Mouse (Mus musculus): ENCODE measurements at regions not wholly inside any gene's neighbourhood (a gene's known extent, or its start where the extent isn't known, plus 50 kb on each side); places are given as distances from the start of the nearest gene placed in this dataset.

DNA sequence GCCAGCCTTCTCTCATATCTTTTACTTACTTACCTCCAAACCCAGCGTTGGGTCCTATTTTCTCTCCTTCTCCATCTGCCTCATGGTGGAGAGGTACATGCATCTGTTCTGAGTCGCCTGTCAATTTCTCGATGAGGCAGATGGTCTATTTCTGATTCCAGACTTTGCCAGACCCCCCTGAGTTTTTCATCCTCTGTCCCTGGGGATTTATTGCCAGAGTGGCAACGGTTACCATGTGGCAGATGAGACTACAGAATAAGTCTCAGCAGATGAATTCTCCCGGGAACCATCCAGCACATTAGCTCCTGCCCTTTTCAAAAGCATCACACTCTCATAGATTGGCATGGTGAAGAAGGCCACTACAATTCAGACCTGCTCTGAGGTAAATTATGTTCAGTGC lies 819.7 kb upstream of the Acvr2a start:
- ATAC-seq = no peak

DNA sequence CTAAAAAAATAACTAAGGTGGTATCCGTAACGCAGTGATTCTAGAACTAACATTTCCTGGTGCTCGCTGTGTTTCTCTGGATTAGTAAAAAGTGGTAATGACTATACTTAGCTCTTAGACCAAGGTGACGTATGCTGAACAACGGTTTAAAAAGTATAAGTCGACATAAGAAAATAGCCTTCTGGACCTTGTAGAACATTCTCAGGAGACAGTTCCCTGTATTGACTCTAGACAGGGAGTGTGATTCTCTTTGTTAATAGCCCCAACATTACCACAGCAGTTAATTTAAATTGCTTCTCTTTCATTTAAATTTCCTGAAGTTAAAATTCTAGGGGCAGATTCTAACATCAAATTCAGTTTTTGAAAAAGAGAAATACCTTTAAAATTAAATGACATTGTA lies 812.7 kb upstream of the Acvr2a start:
- Histone ChIP-seq H3K36me3 (no peaks in the 10 kb centered on the region), H3K9me3 (no peaks in the 10 kb centered on the region), H3K4me2 (replicated peaks) (no peak overlapping the region), H3K4me1 (replicated peaks) (no peaks in the 10 kb centered on the region), H3K27ac (no peak overlapping the region), H3K9ac (replicated peaks) (no peak overlapping the region), H3K27me3 (no peaks in the 10 kb centered on the region), H3K4me3 (replicated peaks) (no peak overlapping the region)
- 90% methylated on average over 6 of the region's 6 CpGs for WGBS
- no peak for ATAC-seq

More for the DNA sequence above, 819.7 kb upstream of the Acvr2a start:
- Histone ChIP-seq H3K27me3 (no peaks in the 10 kb centered on the region), H3K9ac (replicated peaks) (no peak overlapping the region), H3K36me3 (no peaks in the 10 kb centered on the region), H3K27ac (no peak overlapping the region), H3K4me1 (replicated peaks) (no peaks in the 10 kb centered on the region), H3K4me3 (replicated peaks) (no peak overlapping the region), H3K9me3 (no peaks in the 10 kb centered on the region), H3K4me2 (replicated peaks) (no peak overlapping the region)
- WGBS = 75% methylated on average over 5 of the region's 5 CpGs

DNA sequence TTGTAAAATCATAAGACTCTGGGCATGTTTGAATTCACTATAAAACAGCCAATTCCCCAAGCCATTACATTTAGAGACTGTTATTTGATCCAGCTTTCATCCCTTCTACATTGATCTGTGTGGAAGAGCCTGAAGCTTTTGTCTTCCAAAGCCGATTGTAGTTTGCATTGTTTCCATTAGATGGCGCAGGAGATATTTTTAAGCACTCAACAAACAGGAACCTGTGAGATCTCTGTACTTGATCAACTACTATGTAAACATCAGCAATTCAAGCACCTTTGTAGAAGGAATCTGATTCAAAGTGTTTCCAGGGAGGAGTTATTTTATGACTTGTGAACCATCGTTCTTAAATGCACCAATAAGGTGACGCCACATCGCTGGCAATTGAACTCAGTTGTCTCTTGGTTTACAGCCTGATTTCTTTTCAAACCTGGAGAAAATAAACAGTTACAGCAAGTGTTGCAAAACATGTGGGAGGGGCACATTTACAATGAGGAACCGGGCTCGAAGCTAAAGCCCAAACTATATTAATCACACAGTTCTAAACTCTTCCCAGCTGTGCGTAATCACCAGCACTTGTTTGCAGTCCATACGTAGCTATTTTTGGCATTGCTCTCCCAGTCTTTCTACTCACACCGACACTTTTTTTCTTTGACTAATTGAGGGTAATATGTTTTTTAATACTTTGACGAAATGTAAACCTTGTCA lies 812.0 kb upstream of the Acvr2a start:
- H3K9me3 ChIP-seq = no peaks in the 10 kb centered on the region
- no peaks in the 10 kb centered on the region for H3K36me3 ChIP-seq
- no peak overlapping the region for H3K4me3 ChIP-seq (replicated peaks)
- H3K4me1 ChIP-seq (replicated peaks) = no peaks in the 10 kb centered on the region
- no peak overlapping the region for H3K4me2 ChIP-seq (replicated peaks)
- H3K27me3 ChIP-seq = no peaks in the 10 kb centered on the region
- no peak overlapping the region for H3K9ac ChIP-seq (replicated peaks)
- 65% methylated on average over 11 of the region's 11 CpGs for WGBS
- peak; percentile 87 for ATAC-seq
- no peak overlapping the region for H3K27ac ChIP-seq

DNA sequence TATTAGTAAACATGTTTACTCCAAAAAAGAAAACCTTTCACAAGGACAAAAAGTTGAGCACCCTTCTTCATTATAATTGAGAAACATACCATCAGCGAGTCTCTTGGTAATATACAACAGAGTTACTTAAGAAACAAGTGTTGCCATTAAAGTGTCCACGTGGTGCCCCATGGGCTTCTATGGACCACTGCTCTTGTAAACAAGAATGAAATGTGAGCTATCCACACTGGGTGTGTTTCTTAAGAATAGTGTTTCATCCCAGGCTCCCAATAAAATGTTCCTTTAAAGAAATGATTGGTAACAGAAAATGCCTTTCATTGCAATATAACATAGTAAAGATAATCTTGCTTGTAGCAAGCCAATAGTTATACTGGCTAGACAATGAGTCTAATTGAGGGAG lies 803.6 kb upstream of the Acvr2a start:
- Histone ChIP-seq H3K27ac (no peak overlapping the region), H3K36me3 (no peaks in the 10 kb centered on the region), H3K9ac (replicated peaks) (no peak overlapping the region), H3K9me3 (no peaks in the 10 kb centered on the region), H3K4me1 (replicated peaks) (no peaks in the 10 kb centered on the region), H3K4me3 (replicated peaks) (no peak overlapping the region), H3K4me2 (replicated peaks) (no peak overlapping the region), H3K27me3 (no peaks in the 10 kb centered on the region)
- no peak for ATAC-seq
- WGBS = 85% methylated on average over 2 of the region's 2 CpGs

DNA sequence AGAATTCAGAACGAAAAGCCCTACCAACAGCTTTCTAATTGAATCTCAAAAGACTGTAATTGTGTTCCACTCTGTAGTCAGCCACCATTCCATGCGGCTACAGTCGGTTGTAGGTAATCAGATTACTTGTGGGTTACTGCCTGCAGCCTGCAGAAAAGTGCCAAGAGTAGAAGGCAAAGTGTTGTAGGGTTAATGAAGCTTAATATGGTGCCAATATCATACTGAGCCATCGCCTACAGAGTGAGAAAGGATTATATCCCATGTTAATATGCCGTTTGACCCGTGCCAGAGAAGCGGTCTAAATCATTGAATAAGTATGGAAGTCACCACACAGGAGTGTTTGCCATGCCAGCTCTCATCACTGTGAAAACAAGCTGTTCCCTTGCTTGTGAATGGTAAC lies 786.4 kb upstream of the Acvr2a start:
- H3K27ac ChIP-seq = no peak overlapping the region
- no peak overlapping the region for H3K4me3 ChIP-seq (replicated peaks)
- 67% methylated on average over 7 of the region's 7 CpGs for WGBS
- H3K9me3 ChIP-seq = no peaks in the 10 kb centered on the region
- no peak overlapping the region for H3K4me2 ChIP-seq (replicated peaks)
- H3K4me1 ChIP-seq (replicated peaks) = no peaks in the 10 kb centered on the region
- H3K9ac ChIP-seq (replicated peaks) = no peak overlapping the region
- no peaks in the 10 kb centered on the region for H3K36me3 ChIP-seq
- ATAC-seq = peak; percentile 27; the same call in 1 of the 2 replicates
- H3K27me3 ChIP-seq = no peaks in the 10 kb centered on the region

DNA sequence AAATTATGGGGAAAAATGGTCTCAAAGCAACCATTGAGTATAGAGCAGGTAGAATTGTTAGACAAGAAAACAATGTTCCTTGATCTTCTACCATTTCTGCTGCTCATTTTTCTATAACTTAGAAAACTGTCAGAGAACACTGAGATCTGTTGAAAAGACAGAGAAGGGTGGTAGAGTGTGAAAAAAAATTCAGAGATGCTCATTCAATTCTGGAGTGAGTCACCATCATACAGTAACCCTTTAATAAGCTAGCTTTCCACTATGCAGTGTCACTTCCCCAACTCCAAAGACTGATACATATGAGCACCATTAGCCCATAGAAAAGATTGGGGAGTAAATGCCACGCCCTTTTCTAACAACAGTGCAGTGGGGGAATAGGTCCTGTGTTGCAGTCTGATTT lies 752.5 kb upstream of the Acvr2a start:
- Histone ChIP-seq H3K27me3 (no peaks in the 10 kb centered on the region), H3K4me3 (replicated peaks) (no peak overlapping the region), H3K4me1 (replicated peaks) (no peaks in the 10 kb centered on the region), H3K9ac (replicated peaks) (no peak overlapping the region), H3K27ac (no peak overlapping the region), H3K36me3 (no peaks in the 10 kb centered on the region), H3K9me3 (no peaks in the 10 kb centered on the region), H3K4me2 (replicated peaks) (no peak overlapping the region)
- WGBS = 61% methylated on average over 1 of the region's 1 CpGs
- ATAC-seq = no peak

DNA sequence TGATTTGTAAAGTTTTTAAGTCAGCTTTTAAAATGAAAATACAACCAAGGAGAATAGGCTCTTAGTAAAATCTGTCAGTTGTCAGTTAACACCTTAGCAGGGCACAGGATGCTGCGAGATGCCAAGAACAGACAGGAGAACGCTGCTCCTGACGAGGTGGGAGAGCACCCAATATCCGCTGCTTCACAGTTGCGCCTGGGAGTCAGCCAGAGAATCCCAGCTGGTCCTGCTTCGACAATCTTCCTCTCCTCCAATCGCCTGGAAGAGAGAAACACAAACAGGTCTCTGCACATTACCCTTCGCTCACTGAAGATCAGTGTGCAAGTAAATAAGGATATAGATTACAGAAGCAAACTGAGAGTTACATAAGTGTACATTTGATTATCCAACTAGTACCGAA lies 750.5 kb upstream of the Acvr2a start:
- Histone ChIP-seq H3K4me3 (replicated peaks) (no peak overlapping the region), H3K36me3 (no peaks in the 10 kb centered on the region), H3K27ac (no peak overlapping the region), H3K4me1 (replicated peaks) (no peaks in the 10 kb centered on the region), H3K27me3 (no peaks in the 10 kb centered on the region), H3K9me3 (no peaks in the 10 kb centered on the region), H3K9ac (replicated peaks) (no peak overlapping the region), H3K4me2 (replicated peaks) (no peak overlapping the region)
- 78% methylated on average over 9 of the region's 9 CpGs for WGBS
- no peak for ATAC-seq

DNA sequence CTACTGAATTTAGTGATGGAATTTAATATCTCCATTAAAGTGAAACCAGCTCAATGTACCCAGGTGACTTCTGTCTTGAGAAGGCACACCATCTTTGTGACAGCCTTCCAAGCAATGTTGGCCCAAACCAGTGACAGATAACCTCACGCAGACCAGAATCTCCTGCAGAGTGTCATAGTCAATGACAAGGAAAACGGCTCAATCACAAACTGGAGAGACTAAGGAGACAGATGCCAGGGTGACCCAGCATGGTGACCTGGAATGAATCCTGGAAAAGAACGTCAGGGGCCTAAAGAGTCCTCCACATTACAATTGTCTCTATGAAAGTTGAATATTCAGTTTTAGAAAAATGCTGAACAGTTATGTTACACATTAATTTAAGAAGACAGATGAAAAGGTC lies 748.7 kb upstream of the Acvr2a start:
- no peaks in the 10 kb centered on the region for H3K9me3 ChIP-seq
- no peak overlapping the region for H3K9ac ChIP-seq (replicated peaks)
- H3K4me2 ChIP-seq (replicated peaks) = no peak overlapping the region
- 63% methylated on average over 3 of the region's 3 CpGs for WGBS
- H3K27ac ChIP-seq = no peak overlapping the region
- no peak overlapping the region for H3K4me3 ChIP-seq (replicated peaks)
- no peaks in the 10 kb centered on the region for H3K4me1 ChIP-seq (replicated peaks)
- no peaks in the 10 kb centered on the region for H3K36me3 ChIP-seq
- H3K27me3 ChIP-seq = no peaks in the 10 kb centered on the region
- no peak for ATAC-seq

DNA sequence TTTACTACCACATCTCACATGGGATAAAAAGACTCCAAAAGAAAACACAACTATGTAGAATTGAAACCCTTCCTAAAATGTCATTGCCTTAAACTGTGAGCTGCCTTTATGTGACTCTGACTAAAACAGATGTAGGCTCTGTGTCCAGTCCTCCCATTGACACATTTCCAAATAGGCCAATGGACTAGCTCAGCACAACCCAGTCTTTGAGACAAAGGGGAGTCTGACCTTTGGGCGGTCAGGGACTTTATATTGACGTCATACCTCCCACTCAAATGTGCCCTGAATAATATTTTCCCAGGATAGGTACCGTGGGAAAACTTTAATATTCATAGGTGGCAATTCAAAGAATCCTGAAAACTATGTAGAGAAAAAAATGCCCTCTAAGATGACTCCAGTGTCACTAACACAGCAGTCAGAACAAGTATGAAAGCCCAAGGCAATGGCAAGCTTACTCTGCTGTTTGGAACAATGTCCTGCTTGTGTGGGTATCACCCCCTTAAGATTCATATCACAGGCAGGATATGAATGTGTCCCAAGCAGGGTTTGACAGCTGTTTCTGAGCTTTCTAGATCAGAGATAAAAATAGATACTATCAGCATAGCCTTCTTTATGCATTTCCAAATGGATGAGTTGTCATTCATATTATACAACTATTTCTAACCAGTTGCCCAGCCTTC lies 731.6 kb upstream of the Acvr2a start:
- H3K36me3 ChIP-seq = no peaks in the 10 kb centered on the region
- peaks cover 2% of the 10 kb centered on the region; the same call in 1 of the 2 replicates for H3K4me1 ChIP-seq (replicated peaks)
- H3K4me3 ChIP-seq (replicated peaks) = no peak overlapping the region
- H3K27me3 ChIP-seq = no peaks in the 10 kb centered on the region
- no peak overlapping the region for H3K4me2 ChIP-seq (replicated peaks)
- H3K27ac ChIP-seq = no peak overlapping the region
- WGBS = 48% methylated on average over 3 of the region's 3 CpGs
- no peak for ATAC-seq
- H3K9ac ChIP-seq (replicated peaks) = no peak overlapping the region
- no peaks in the 10 kb centered on the region for H3K9me3 ChIP-seq

DNA sequence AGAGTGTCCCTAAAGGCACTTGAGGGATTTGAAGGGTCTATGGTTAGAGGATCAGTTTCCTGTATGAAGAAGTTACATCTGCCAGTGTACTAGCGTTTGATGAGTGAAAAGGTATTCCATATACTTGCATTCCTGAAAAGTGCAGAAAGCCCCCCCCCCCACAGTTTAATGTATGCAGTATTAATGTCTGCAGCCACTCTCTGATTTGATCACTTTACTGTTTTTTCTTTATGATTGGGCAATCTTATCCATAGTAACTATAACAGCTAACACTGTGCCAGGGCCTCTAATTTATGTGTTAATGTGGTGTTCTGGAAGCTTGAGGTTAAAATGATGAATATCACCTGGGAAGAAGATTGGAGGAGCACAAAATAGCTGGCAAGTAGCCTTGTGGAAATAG lies 715.6 kb upstream of the Acvr2a start:
- 78% methylated on average over 1 of the region's 1 CpGs for WGBS
- Histone ChIP-seq H3K27me3 (no peaks in the 10 kb centered on the region), H3K36me3 (no peaks in the 10 kb centered on the region), H3K27ac (no peak overlapping the region), H3K4me1 (replicated peaks) (peaks cover 19% of the 10 kb centered on the region), H3K4me2 (replicated peaks) (no peak overlapping the region), H3K9me3 (no peaks in the 10 kb centered on the region), H3K9ac (replicated peaks) (no peak overlapping the region), H3K4me3 (replicated peaks) (no peak overlapping the region)
- 0 out of 2 replicates have a peak, but pooled peaks have one; percentile 17 for ATAC-seq

DNA sequence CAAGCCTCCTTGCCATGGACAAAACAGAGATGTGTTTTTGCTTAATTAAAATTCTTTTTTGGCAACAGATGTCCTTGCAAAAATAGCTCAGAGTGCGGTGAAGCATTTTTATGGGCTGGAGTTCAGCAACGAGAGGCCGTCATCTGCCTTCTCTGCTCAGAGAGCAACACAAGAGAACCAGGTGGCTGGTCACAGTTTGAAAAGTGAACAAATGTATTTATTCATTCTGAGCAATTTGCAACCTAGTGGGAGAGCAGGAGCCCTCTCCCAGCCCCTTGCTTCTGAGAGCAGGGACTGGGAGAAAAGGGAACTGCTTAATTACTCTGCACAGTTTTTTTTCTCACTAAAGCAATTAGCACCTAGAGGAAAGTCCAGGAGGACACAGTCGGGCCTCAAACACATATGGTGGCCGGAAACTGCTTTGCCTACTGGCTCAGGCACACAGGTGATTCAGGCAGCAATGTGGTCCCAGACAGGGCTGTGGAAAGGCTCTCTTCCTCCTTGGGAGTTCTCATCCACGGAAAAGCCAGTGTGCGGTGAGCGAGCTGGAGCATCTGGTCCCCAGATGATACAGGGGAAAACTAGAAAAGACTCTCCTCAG lies 714.9 kb upstream of the Acvr2a start:
- Histone ChIP-seq H3K9me3 (no peaks in the 10 kb centered on the region), H3K4me3 (replicated peaks) (no peak overlapping the region), H3K9ac (replicated peaks) (no peak overlapping the region), H3K36me3 (no peaks in the 10 kb centered on the region), H3K27me3 (no peaks in the 10 kb centered on the region), H3K27ac (peak overlapping the region; percentile 31; the same call in 1 of the 2 replicates), H3K4me1 (replicated peaks) (peaks cover 19% of the 10 kb centered on the region), H3K4me2 (replicated peaks) (no peak overlapping the region)
- WGBS = 38% methylated on average over 8 of the region's 8 CpGs
- ATAC-seq = peak; percentile 79

DNA sequence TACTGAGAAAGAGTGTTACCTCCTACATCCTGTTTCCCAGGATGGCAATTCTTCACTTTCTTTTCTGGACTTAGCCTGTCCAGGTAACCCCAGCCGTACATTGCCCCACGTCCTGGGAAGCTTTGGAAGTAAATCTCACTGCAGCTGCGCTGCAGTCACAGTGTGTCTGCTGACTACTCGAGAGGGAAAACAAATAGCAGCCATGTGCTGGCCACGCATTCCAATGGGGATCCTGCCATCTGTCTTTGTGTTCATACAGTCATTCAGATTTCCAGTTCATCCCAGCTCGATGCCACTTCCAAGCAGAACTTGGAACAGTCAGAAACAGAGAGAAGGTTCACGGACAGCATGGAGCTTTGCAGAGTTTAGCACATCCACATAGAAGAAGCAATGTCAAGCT lies 690.2 kb upstream of the Acvr2a start:
- Histone ChIP-seq H3K27ac (no peak overlapping the region), H3K9me3 (no peaks in the 10 kb centered on the region), H3K4me3 (replicated peaks) (no peak overlapping the region), H3K4me2 (replicated peaks) (no peak overlapping the region), H3K27me3 (no peaks in the 10 kb centered on the region), H3K9ac (replicated peaks) (no peak overlapping the region), H3K36me3 (no peaks in the 10 kb centered on the region), H3K4me1 (replicated peaks) (no peaks in the 10 kb centered on the region)
- WGBS = 46% methylated on average over 7 of the region's 7 CpGs
- ATAC-seq = no peak
